In genomic region chr17:7868631-7869030, GRCm38 (mm10) we compare ENCODE assay signal across 8 mouse cellular contexts. TPM values are rescaled to one million over a fixed set of nuclear protein-coding genes. Genes with fewer than 3 reads are reported as not detected.
A peak's percentile ranks its signal among the peaks of the same experiment; 100 is the strongest.
DNase-seq lines count a peak whose midpoint lies in the region; ATAC-seq lines count a peak whose summit lies in the region.

No protein-coding gene starts in this region.

- no peak for ATAC-seq in forebrain, embryonic 11.5 days (replicated peaks; ENCODE audit: low FRiP score)
- no peak for ATAC-seq in forebrain, embryonic 12.5 days (ENCODE audit: low FRiP score)
- peak; percentile 85 for ATAC-seq in frontal cortex, adult (ENCODE audit: low TSS enrichment)
- peak; percentile 68; the same call in 1 of the 2 replicates for ATAC-seq in intestine, embryonic 16.5 days
- no peak for ATAC-seq in midbrain, embryonic 14.5 days (ENCODE audit: low FRiP score, low TSS enrichment)

- H3K27me3 ChIP-seq in forebrain, embryonic 11.5 days (ENCODE audit: control insufficient read depth, insufficient read depth, low read length): no peaks in the 10 kb centered on the region
- no peaks in the 10 kb centered on the region for H3K27me3 ChIP-seq in forebrain, embryonic 12.5 days
- no peaks in the 10 kb centered on the region for H3K27me3 ChIP-seq in intestine, embryonic 16.5 days (replicated peaks; ENCODE audit: control insufficient read depth, insufficient read depth, low read length)
- no peaks in the 10 kb centered on the region for H3K27me3 ChIP-seq in midbrain, embryonic 14.5 days (ENCODE audit: control insufficient read depth, insufficient read depth, low read length)

- H3K9ac ChIP-seq in forebrain, embryonic 11.5 days (ENCODE audit: low read length): no peak overlapping the region
- no peak overlapping the region for H3K9ac ChIP-seq in forebrain, embryonic 12.5 days
- H3K9ac ChIP-seq in intestine, embryonic 16.5 days (ENCODE audit: low read depth, low read length): no peak overlapping the region
- no peak overlapping the region for H3K9ac ChIP-seq in midbrain, embryonic 14.5 days (replicated peaks; ENCODE audit: low read length)

- H3K9me3 ChIP-seq in forebrain, embryonic 11.5 days (ENCODE audit: control insufficient read depth, low read length): no peaks in the 10 kb centered on the region
- no peaks in the 10 kb centered on the region for H3K9me3 ChIP-seq in forebrain, embryonic 12.5 days
- no peaks in the 10 kb centered on the region for H3K9me3 ChIP-seq in intestine, embryonic 16.5 days (ENCODE audit: control insufficient read depth, low read length)
- no peaks in the 10 kb centered on the region for H3K9me3 ChIP-seq in midbrain, embryonic 14.5 days (ENCODE audit: control insufficient read depth, low read length)

- no peak overlapping the region for H3K4me3 ChIP-seq in forebrain, embryonic 11.5 days (ENCODE audit: low read depth, low read length)
- no peak overlapping the region for H3K4me3 ChIP-seq in forebrain, embryonic 12.5 days (replicated peaks)
- H3K4me3 ChIP-seq in intestine, embryonic 16.5 days (ENCODE audit: low read length): no peak overlapping the region
- no peak overlapping the region for H3K4me3 ChIP-seq in midbrain, embryonic 14.5 days (replicated peaks; ENCODE audit: low read depth, low read length)

- 8% methylated on average over 4 of the region's 4 CpGs for WGBS in forebrain, embryonic 11.5 days
- 11% methylated on average over 4 of the region's 4 CpGs for WGBS in forebrain, embryonic 12.5 days
- WGBS in intestine, embryonic 16.5 days: 8% methylated on average over 4 of the region's 4 CpGs
- WGBS in midbrain, embryonic 14.5 days: 11% methylated on average over 4 of the region's 4 CpGs

- H3K4me1 ChIP-seq in forebrain, embryonic 11.5 days (replicated peaks; ENCODE audit: control insufficient read depth, insufficient read depth, low read length): no peaks in the 10 kb centered on the region
- H3K4me1 ChIP-seq in forebrain, embryonic 12.5 days: peaks cover 2% of the 10 kb centered on the region; the same call in 1 of the 2 replicates
- H3K4me1 ChIP-seq in intestine, embryonic 16.5 days (ENCODE audit: control insufficient read depth, insufficient read depth, low read length): no peaks in the 10 kb centered on the region
- H3K4me1 ChIP-seq in midbrain, embryonic 14.5 days (ENCODE audit: control insufficient read depth, insufficient read depth, low read length): no peaks in the 10 kb centered on the region

- DNase-seq in forebrain, embryonic 11.5 days (ENCODE audit: low spot score): peak; percentile 81
- peak; percentile 78 for DNase-seq in brain, adult 2 months (ENCODE audit: low read depth, low spot score)
- peak; percentile 77 to 83 for DNase-seq in left cerebral cortex, postnatal 25 days (ENCODE audit: low spot score in 2 of 2)
- DNase-seq in midbrain, embryonic 14.5 days: peak; percentile 69
- DNase-seq in spleen, postnatal 4 days (ENCODE audit: low spot score in 2 of 2): peak; percentile 64 to 85

- no peak overlapping the region for H3K4me2 ChIP-seq in forebrain, embryonic 11.5 days (ENCODE audit: low read depth, low read length, severe bottlenecking)
- H3K4me2 ChIP-seq in forebrain, embryonic 12.5 days: no peak overlapping the region
- no peak overlapping the region for H3K4me2 ChIP-seq in intestine, embryonic 16.5 days (ENCODE audit: low read depth, low read length)
- no peak overlapping the region for H3K4me2 ChIP-seq in midbrain, embryonic 14.5 days (ENCODE audit: low read length)

- H3K27ac ChIP-seq in forebrain, embryonic 11.5 days (ENCODE audit: low read depth, low read length): no peak overlapping the region
- H3K27ac ChIP-seq in forebrain, embryonic 12.5 days: no peak overlapping the region
- H3K27ac ChIP-seq in intestine, embryonic 16.5 days (ENCODE audit: low read length): no peak overlapping the region
- no peak overlapping the region for H3K27ac ChIP-seq in midbrain, embryonic 14.5 days (replicated peaks; ENCODE audit: low read depth, low read length)

- intact Hi-C loops in left cerebral cortex, postnatal 25 days (cut with DNase I): loop anchor here (2.0 kb wide), 2 partner anchors 60 to 70 kb away; no protein-coding TSS in a partner anchor

- H3K36me3 ChIP-seq in forebrain, embryonic 11.5 days (ENCODE audit: control insufficient read depth, insufficient read depth, low read length): no peaks in the 10 kb centered on the region
- no peaks in the 10 kb centered on the region for H3K36me3 ChIP-seq in forebrain, embryonic 12.5 days (replicated peaks)
- H3K36me3 ChIP-seq in intestine, embryonic 16.5 days (ENCODE audit: control insufficient read depth, insufficient read depth, low read length): no peaks in the 10 kb centered on the region
- no peaks in the 10 kb centered on the region for H3K36me3 ChIP-seq in midbrain, embryonic 14.5 days (ENCODE audit: control insufficient read depth, insufficient read depth, low read length)

RNA-seq across cellular contexts. Expression of gene Fndc1, which starts 41.5 kb away (rescaled TPM):
- 1.0 and 1.1 TPM in 2 replicates for polyA plus RNA-seq in forebrain, embryonic 11.5 days (2014; fragmentation: Nextera tagmentation; extraction: Ambion mirVana)
- polyA plus RNA-seq in forebrain, embryonic 12.5 days (2016; fragmentation: Nextera tagmentation; extraction: Ambion mirVana): 0.79 and 1.3 TPM in 2 replicates
- 13.3 and 14.9 TPM in 2 replicates for polyA plus RNA-seq in intestine, embryonic 16.5 days (2015; fragmentation: Nextera tagmentation; extraction: Ambion mirVana)
- total RNA-seq in left cerebral cortex, postnatal 25 days (2021): 1 to 10 TPM; 5.9 to 7.0 TPM
- 3.5 and 3.8 TPM in 2 replicates for polyA plus RNA-seq in midbrain, embryonic 14.5 days (2014; fragmentation: Nextera tagmentation; extraction: Ambion mirVana)

RNA-seq across cellular contexts. Expression of gene Tagap, which starts 57.2 kb away (rescaled TPM):
- polyA plus RNA-seq in forebrain, embryonic 11.5 days (2014; fragmentation: Nextera tagmentation; extraction: Ambion mirVana): 0.47 TPM in 1 of 2 replicates, not detected in the other
- polyA plus RNA-seq in forebrain, embryonic 12.5 days (2016; fragmentation: Nextera tagmentation; extraction: Ambion mirVana): 0.37 and 0.40 TPM in 2 replicates
- 1.6 and 1.7 TPM in 2 replicates for polyA plus RNA-seq in intestine, embryonic 16.5 days (2015; fragmentation: Nextera tagmentation; extraction: Ambion mirVana)
- total RNA-seq in left cerebral cortex, postnatal 25 days (2021): 1 to 10 TPM; 4.9 to 5.8 TPM
- 0.39 and 0.58 TPM in 2 replicates for polyA plus RNA-seq in midbrain, embryonic 14.5 days (2014; fragmentation: Nextera tagmentation; extraction: Ambion mirVana)

Comparison
In these comparisons a context has a peak if more than half of its experiments do, and no peak if none do; other contexts are left out.
1. ATAC-seq: peak in frontal cortex, adult (single experiment) and intestine, embryonic 16.5 days (single experiment); none in forebrain, embryonic 11.5 days (single experiment), forebrain, embryonic 12.5 days (single experiment) and midbrain, embryonic 14.5 days (single experiment).
2. Peak in every context shown above with its lines, with median percentiles within 50 percentile points of each other: DNase-seq.